Comparison of ENCODE assay signal across 8 mouse cellular contexts in the genomic region with DNA sequence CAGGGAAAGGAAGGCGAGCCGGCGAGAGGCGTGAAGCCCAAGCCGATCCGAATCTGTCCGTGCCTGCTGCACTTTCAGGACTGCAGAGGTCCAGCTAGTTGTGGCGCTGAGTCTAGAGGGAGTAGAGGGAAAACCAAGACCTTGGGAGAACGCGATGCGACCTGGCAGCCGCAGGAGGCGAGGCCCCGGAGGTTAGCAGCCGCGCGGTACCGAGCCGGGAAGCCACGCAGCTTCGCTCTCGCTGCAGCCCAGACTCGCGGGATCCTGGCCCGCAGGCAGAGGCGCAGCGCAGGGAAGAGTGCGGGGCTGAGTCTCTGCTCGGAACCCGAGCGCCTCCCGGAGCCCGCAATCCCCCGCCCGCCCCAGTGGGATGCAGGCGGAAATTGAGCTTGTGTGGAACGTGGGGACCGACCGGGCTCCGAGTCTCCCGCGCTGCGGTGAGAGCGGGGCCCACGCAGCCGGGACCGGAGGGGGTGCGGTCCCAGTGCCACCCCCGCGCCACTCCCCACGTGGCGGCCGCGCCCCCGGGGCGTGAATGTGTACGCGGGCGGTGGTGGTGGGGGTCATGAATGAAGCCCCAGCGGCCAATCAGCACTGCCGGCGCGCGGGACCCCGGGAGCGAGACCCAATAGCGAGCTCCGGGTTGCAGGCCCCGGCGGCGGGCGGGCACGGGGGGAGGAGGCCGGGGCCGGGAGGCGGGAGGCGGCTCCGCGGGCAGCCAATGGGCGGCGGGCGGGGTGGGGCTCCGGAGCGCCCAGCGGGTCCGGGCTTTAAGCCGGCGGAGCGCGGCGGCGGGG. TPM values are rescaled to one million over a fixed set of nuclear protein-coding genes. Genes with fewer than 3 reads are reported as not detected.
A peak's percentile ranks its signal among the peaks of the same experiment; 100 is the strongest.
DNase-seq lines count a peak whose midpoint lies in the region; ATAC-seq and TF ChIP-seq lines count a peak whose summit lies in the region.

No protein-coding gene starts in this region.

- peak overlapping the region; percentile 59 for H3K4me3 ChIP-seq in forebrain, embryonic 11.5 days (ENCODE audit: low read depth, low read length)
- H3K4me3 ChIP-seq in heart, embryonic 14.5 days (ENCODE audit: control insufficient read depth in 1 of 2, insufficient read depth in 1 of 2, low read depth in 1 of 2, low read length in 2 of 2) = peak overlapping the region; percentile 60 to 65
- peak overlapping the region; percentile 72; the same call in 1 of the 2 replicates for H3K4me3 ChIP-seq in liver, adult 2 months (ENCODE audit: insufficient read depth, low read depth, low read length)
- H3K4me3 ChIP-seq in myocyte = no peak overlapping the region
- peak overlapping the region; percentile 63 for H3K4me3 ChIP-seq in stomach, embryonic 15.5 days (replicated peaks)

- H3K9me3 ChIP-seq in forebrain, embryonic 11.5 days (ENCODE audit: control insufficient read depth, low read length) = no peaks in the 10 kb centered on the region
- no peaks in the 10 kb centered on the region for H3K9me3 ChIP-seq in heart, embryonic 14.5 days (ENCODE audit: control insufficient read depth, low read length)
- H3K9me3 ChIP-seq in stomach, embryonic 15.5 days = no peaks in the 10 kb centered on the region

- no peaks in the 10 kb centered on the region for H3K79me2 ChIP-seq in liver, adult 2 months (ENCODE audit: control insufficient read depth, insufficient read depth, low read length)
- H3K79me2 ChIP-seq in myocyte (ENCODE audit: control insufficient read depth, insufficient read depth) = no peaks in the 10 kb centered on the region

- H3K4me2 ChIP-seq in forebrain, embryonic 11.5 days (ENCODE audit: low read depth, low read length, severe bottlenecking) = peak overlapping the region; percentile 86
- H3K4me2 ChIP-seq in heart, embryonic 14.5 days (ENCODE audit: low read length) = peak overlapping the region; percentile 93
- peak overlapping the region; percentile 72 for H3K4me2 ChIP-seq in myocyte (ENCODE audit: low read depth)
- H3K4me2 ChIP-seq in stomach, embryonic 15.5 days = peak overlapping the region; percentile 98

- no peak for TF ChIP-seq CTCF in liver, adult 2 months (IDR thresholded peaks at IDR 0.05; ENCODE audit: low read depth, low read length)

- no peaks in the 10 kb centered on the region for H3K36me3 ChIP-seq in forebrain, embryonic 11.5 days (ENCODE audit: control insufficient read depth, insufficient read depth, low read length)
- H3K36me3 ChIP-seq in heart, embryonic 14.5 days (ENCODE audit: control insufficient read depth, insufficient read depth, low read length) = no peaks in the 10 kb centered on the region
- H3K36me3 ChIP-seq in liver, adult 2 months (ENCODE audit: control insufficient read depth, insufficient read depth, low read length) = no peaks in the 10 kb centered on the region
- H3K36me3 ChIP-seq in myocyte (ENCODE audit: control insufficient read depth, insufficient read depth) = no peaks in the 10 kb centered on the region
- no peaks in the 10 kb centered on the region for H3K36me3 ChIP-seq in stomach, embryonic 15.5 days

- peak; percentile 57 to 58 for DNase-seq in urinary bladder, adult 18-20 months (ENCODE audit: low spot score in 2 of 2)
- DNase-seq in urinary bladder, postnatal 10 days (ENCODE audit: low spot score) = no peak
- DNase-seq in forebrain, embryonic 11.5 days (ENCODE audit: low spot score) = peak; percentile 95
- DNase-seq in kidney, postnatal 10 days = peak; percentile 91
- peak; percentile 19 for DNase-seq in liver, adult 2 months (ENCODE audit: extremely low read depth, low read depth, low spot score)

- H3K4me1 ChIP-seq in forebrain, embryonic 11.5 days (replicated peaks; ENCODE audit: control insufficient read depth, insufficient read depth, low read length) = peaks cover 23% of the 10 kb centered on the region
- peaks cover 16 to 43% of the 10 kb centered on the region in 2 experiments for H3K4me1 ChIP-seq in heart, embryonic 14.5 days (ENCODE audit: control insufficient read depth in 2 of 2, insufficient read depth in 2 of 2, low read length in 2 of 2)
- peaks cover 3% of the 10 kb centered on the region; the same call in 1 of the 2 replicates for H3K4me1 ChIP-seq in liver, adult 2 months (ENCODE audit: control insufficient read depth, insufficient read depth, low read length)
- peaks cover 32% of the 10 kb centered on the region for H3K4me1 ChIP-seq in stomach, embryonic 15.5 days

- H3K9ac ChIP-seq in forebrain, embryonic 11.5 days (ENCODE audit: low read length) = peak overlapping the region; percentile 57
- H3K9ac ChIP-seq in heart, embryonic 14.5 days (ENCODE audit: low read length) = peak overlapping the region; percentile 63
- H3K9ac ChIP-seq in liver, adult 2 months (ENCODE audit: low read depth, low read length) = peak overlapping the region; percentile 41
- no peak overlapping the region for H3K9ac ChIP-seq in stomach, embryonic 15.5 days

- peaks cover 69% of the 10 kb centered on the region for H3K27me3 ChIP-seq in forebrain, embryonic 11.5 days (ENCODE audit: control insufficient read depth, insufficient read depth, low read length)
- H3K27me3 ChIP-seq in heart, embryonic 14.5 days (ENCODE audit: control insufficient read depth, insufficient read depth, low read length) = peaks cover 80% of the 10 kb centered on the region
- peaks cover 48% of the 10 kb centered on the region for H3K27me3 ChIP-seq in liver, adult 2 months (ENCODE audit: control insufficient read depth, insufficient read depth, low read length)
- H3K27me3 ChIP-seq in myocyte (ENCODE audit: control insufficient read depth, insufficient read depth, insufficient read length) = peaks cover 83% of the 10 kb centered on the region
- peaks cover 91% of the 10 kb centered on the region for H3K27me3 ChIP-seq in stomach, embryonic 15.5 days (replicated peaks)

- ATAC-seq in forebrain, embryonic 11.5 days (replicated peaks; ENCODE audit: low FRiP score) = peak; percentile 90
- peak; percentile 81 for ATAC-seq in heart, embryonic 14.5 days (ENCODE audit: insufficient number of reproducible peaks, insufficient read depth, low FRiP score, low read depth)
- peak; percentile 85 for ATAC-seq in stomach, embryonic 15.5 days (ENCODE audit: insufficient read depth, low FRiP score, low read depth)

- WGBS in forebrain, embryonic 11.5 days = under 1% methylated on average over 57 of the region's 92 CpGs
- WGBS in heart, embryonic 14.5 days = under 1% methylated on average over 73 of the region's 92 CpGs
- under 1% methylated on average over 80 of the region's 92 CpGs for WGBS in liver, adult 2 months
- WGBS in stomach, embryonic 15.5 days = under 1% methylated on average over 81 of the region's 92 CpGs

- H3K27ac ChIP-seq in forebrain, embryonic 11.5 days (ENCODE audit: low read depth, low read length) = no peak overlapping the region
- H3K27ac ChIP-seq in heart, embryonic 14.5 days (replicated peaks in 1 of 2; ENCODE audit: control insufficient read depth in 1 of 2, insufficient read depth in 1 of 2, low read depth in 2 of 2, low read length in 2 of 2) = no peak overlapping the region
- no peak overlapping the region for H3K27ac ChIP-seq in liver, adult 2 months (replicated peaks; ENCODE audit: insufficient read depth, low read depth, low read length)
- no peak overlapping the region for H3K27ac ChIP-seq in stomach, embryonic 15.5 days

- TF ChIP-seq POLR2A in liver, adult 2 months (IDR thresholded peaks at IDR 0.05; ENCODE audit: extremely low read depth, insufficient read depth, low read length) = no peak
- no peak for TF ChIP-seq POLR2A in myocyte (IDR thresholded peaks at IDR 0.05; ENCODE audit: insufficient read length, low read depth)

- H3ac ChIP-seq in myocyte (ENCODE audit: control insufficient read depth, insufficient read length) = peak overlapping the region; percentile 12

TF ChIP-seq in myocyte, 11 proteins besides CTCF, POLR2A, EP300 and RAD21 (continues in another document):
- no peak for TF ChIP-seq TCF12 (IDR thresholded peaks at IDR 0.05; ENCODE audit: insufficient read depth, poor library complexity, severe bottlenecking)

RNA-seq across cellular contexts. Expression of a gene that starts 0.4 kb away (rescaled TPM):
- 8.6 and 11.7 TPM in 2 replicates for polyA plus RNA-seq in forebrain, embryonic 11.5 days (2014; fragmentation: Nextera tagmentation; extraction: Ambion mirVana)
- polyA plus RNA-seq in heart, embryonic 14.5 days (2014; fragmentation: Nextera tagmentation; extraction: Ambion mirVana) = 0.19 and 0.20 TPM in 2 replicates
- total RNA-seq in liver, adult 2 months (2014; rRNA removed) = not detected in 2 replicates
- 0.02 TPM in 1 of 2 replicates, not detected in the other for polyA plus RNA-seq in liver, adult 2 months (2012; rRNA removed)
- 0.01 TPM for polyA plus RNA-seq in myocyte (2012; fragmentation: generic; extraction: Trizol)
- polyA plus RNA-seq in stomach, embryonic 15.5 days (2015; fragmentation: Nextera tagmentation; extraction: Ambion mirVana) = 0.14 TPM in 2 replicates

RNA-seq across cellular contexts. Expression of a gene that starts 36.3 kb away (rescaled TPM):
- polyA plus RNA-seq in forebrain, embryonic 11.5 days (2014; fragmentation: Nextera tagmentation; extraction: Ambion mirVana) = 55.3 and 63.2 TPM in 2 replicates
- polyA plus RNA-seq in heart, embryonic 14.5 days (2014; fragmentation: Nextera tagmentation; extraction: Ambion mirVana) = 38.8 and 42.5 TPM in 2 replicates
- total RNA-seq in liver, adult 2 months (2014; rRNA removed) = 9.3 and 11.6 TPM in 2 replicates
- 4.2 and 5.5 TPM in 2 replicates for polyA plus RNA-seq in liver, adult 2 months (2012; rRNA removed)
- polyA plus RNA-seq in myocyte (2012; fragmentation: generic; extraction: Trizol) = 36.2 TPM
- 79.4 and 82.1 TPM in 2 replicates for polyA plus RNA-seq in stomach, embryonic 15.5 days (2015; fragmentation: Nextera tagmentation; extraction: Ambion mirVana)

RNA-seq across cellular contexts. Expression of a gene that starts 43.4 kb away (rescaled TPM):
- polyA plus RNA-seq in forebrain, embryonic 11.5 days (2014; fragmentation: Nextera tagmentation; extraction: Ambion mirVana) = 5.5 and 6.4 TPM in 2 replicates
- polyA plus RNA-seq in heart, embryonic 14.5 days (2014; fragmentation: Nextera tagmentation; extraction: Ambion mirVana) = 6.8 and 7.0 TPM in 2 replicates
- 0.20 and 0.28 TPM in 2 replicates for total RNA-seq in liver, adult 2 months (2014; rRNA removed)
- 0.95 and 1.5 TPM in 2 replicates for polyA plus RNA-seq in liver, adult 2 months (2012; rRNA removed)
- polyA plus RNA-seq in myocyte (2012; fragmentation: generic; extraction: Trizol) = 110 TPM
- 12.3 and 14.2 TPM in 2 replicates for polyA plus RNA-seq in stomach, embryonic 15.5 days (2015; fragmentation: Nextera tagmentation; extraction: Ambion mirVana)

RNA-seq across cellular contexts. Expression of a gene that starts 46.4 kb away (rescaled TPM):
- polyA plus RNA-seq in forebrain, embryonic 11.5 days (2014; fragmentation: Nextera tagmentation; extraction: Ambion mirVana) = 0.67 TPM in 1 of 2 replicates, not detected in the other
- polyA plus RNA-seq in heart, embryonic 14.5 days (2014; fragmentation: Nextera tagmentation; extraction: Ambion mirVana) = not detected in 2 replicates
- total RNA-seq in liver, adult 2 months (2014; rRNA removed) = not detected in 2 replicates
- polyA plus RNA-seq in liver, adult 2 months (2012; rRNA removed) = not detected in 2 replicates
- not detected for polyA plus RNA-seq in myocyte (2012; fragmentation: generic; extraction: Trizol)
- not detected in 2 replicates for polyA plus RNA-seq in stomach, embryonic 15.5 days (2015; fragmentation: Nextera tagmentation; extraction: Ambion mirVana)

RNA-seq across cellular contexts. Expression of a gene that starts 57.5 kb away (rescaled TPM):
- polyA plus RNA-seq in forebrain, embryonic 11.5 days (2014; fragmentation: Nextera tagmentation; extraction: Ambion mirVana) = 218 and 220 TPM in 2 replicates
- 73.4 and 73.5 TPM in 2 replicates for polyA plus RNA-seq in heart, embryonic 14.5 days (2014; fragmentation: Nextera tagmentation; extraction: Ambion mirVana)
- 12.1 and 15.1 TPM in 2 replicates for total RNA-seq in liver, adult 2 months (2014; rRNA removed)
- 5.5 and 6.6 TPM in 2 replicates for polyA plus RNA-seq in liver, adult 2 months (2012; rRNA removed)
- polyA plus RNA-seq in myocyte (2012; fragmentation: generic; extraction: Trizol) = 41.6 TPM
- 133 and 140 TPM in 2 replicates for polyA plus RNA-seq in stomach, embryonic 15.5 days (2015; fragmentation: Nextera tagmentation; extraction: Ambion mirVana)
